Mouse (Mus musculus): ENCODE measurements around the gene Defb22. TPM values are rescaled to one million over a fixed set of nuclear protein-coding genes. Genes with fewer than 3 reads are reported as not detected.

The Defb22 gene
- total RNA-seq (2021), result not detected
- long read RNA-seq, experiment 1, result 0 reads
- long read RNA-seq, experiment 2, result 0 reads

DNA sequence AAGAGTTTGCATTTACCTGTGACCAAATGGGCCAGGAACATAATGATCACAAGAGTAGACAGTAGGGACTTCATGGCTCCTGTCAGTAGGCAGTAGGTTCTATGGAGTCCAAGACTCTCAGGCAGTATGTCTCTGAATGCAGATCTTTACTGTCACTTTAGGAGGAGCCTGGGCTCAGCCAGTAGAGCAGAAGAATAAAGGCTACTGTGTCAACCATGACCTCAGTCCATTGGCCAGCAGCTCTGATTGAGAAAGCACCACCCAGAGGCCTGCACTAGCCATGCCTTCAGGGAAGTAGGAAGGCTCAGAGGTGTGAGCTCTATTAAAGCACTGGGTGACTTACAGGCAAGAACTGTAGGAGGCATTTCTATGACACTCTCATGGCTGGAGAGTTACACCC, at the start of gene Defb22:
Gene Defb22 (minus strand): TSS at position 101 of the 400 bp plus-strand sequence.
- DNase-seq, result no peak

- no peak for DNase-seq
Measured at GRCm38 (mm10) chr2:152517981-152518380, 28.0 kb upstream of the Defb22 start, which contains the start of gene Defb28. Gene Defb28, plus strand, starts transcription at chr2:152518255.

- DNase-seq, result no peak
Measured at GRCm38 (mm10) chr2:152516084-152516483, 26.1 kb upstream of the Defb22 start.

DNA sequence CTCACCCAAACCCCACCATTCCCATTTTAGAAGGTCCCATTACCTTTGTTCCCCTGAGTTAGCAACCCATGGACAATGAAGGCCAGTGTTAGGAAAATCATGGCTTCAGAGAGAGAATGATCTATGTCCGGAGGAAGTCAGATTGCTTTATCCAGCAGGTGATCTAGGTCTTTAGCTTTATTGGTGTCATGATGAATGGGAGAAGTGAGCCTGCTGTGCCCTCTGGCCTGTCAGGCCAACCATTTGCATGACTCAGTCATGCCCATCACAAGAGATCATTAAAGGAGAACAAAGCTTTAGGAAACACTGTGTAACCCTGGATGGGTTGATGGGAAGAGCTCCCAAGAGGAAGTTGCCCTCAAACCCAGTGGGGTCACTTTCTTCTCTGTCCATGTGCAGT, 21.7 kb upstream of the Defb22 start, which contains the start of gene Defb26:
Gene Defb26 (minus strand): TSS at position 101 of the 400 bp plus-strand sequence.
- no peak for DNase-seq

DNA sequence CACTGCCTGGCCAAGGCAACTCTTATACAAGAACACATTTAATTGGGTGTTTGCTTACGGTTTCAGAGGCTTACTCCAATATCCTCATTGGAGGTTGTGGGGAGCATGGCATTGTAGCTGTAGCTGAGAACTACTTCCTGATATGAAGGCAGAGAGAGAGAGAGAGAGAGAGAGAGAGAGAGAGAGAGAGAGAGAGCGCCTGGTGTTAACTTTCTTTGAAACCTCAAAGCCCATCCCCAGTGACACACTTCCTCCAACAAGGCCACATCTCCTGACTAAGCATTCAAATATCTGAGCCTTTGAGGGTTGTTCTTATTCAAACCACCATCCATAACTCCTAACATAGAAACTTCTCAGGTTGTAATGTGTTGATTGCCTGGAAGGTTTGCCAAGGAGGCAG, 14.0 kb upstream of the Defb22 start:
- no peak for DNase-seq

DNA sequence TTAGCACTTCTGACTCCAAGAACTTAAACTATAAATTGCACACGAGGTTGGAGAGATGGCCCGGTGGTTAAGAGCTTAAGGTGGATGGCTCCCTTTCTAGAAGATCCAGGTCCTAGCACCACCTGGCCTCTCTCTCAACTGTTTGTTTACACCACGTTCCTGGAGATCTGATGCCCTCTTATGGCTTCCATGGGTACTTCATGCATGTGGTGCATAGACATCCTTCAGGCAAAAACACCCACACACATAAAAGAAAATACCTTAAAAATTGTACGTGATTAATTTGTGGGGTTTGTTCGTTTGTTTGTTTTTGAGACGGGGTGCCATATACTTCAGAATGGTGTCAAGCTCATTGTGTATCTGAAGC, 10.9 kb upstream of the Defb22 start:
- no peak for DNase-seq

GRCm38 (mm10) chr2:152500204-152500862, 10.4 kb upstream of the Defb22 start:
- no peak for DNase-seq

DNA sequence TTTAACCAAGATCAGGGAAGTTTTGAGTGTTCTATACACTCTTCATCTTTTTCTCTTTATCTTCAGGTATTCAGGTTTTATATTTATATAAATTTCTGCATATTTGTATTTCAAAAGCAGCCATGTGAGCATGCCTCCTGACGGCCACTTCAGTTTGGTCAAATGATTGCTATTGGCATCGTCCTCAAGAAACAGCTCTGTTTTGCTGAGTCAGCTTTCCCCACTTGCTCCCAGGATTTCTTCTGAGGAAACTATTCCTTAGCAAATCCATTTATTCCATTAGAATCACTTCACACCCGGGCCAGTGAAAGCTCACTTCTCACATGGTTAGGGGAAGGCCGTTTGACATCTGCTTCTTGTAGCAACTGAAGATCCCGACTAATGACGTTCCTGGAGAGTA, 8.1 kb upstream of the Defb22 start:
- no peak for DNase-seq

DNA sequence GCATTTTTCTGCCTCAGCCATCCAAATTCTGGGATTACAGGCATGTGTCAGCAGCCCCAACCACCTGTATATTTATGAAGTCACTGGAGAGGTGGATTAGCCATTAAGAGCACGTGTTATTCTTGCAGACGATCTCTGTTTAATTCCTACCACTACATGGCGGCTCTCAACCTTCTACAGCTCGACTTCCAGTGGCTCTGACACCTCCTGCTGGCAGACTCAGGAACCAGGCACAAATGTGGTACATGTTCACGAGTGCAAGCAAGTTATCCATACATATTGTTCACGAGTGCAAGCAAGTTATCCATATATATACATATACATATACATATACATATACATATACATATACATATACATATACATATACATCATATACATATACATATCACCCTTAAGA, 3.2 kb upstream of the Defb22 start:
- no peak for DNase-seq

DNA sequence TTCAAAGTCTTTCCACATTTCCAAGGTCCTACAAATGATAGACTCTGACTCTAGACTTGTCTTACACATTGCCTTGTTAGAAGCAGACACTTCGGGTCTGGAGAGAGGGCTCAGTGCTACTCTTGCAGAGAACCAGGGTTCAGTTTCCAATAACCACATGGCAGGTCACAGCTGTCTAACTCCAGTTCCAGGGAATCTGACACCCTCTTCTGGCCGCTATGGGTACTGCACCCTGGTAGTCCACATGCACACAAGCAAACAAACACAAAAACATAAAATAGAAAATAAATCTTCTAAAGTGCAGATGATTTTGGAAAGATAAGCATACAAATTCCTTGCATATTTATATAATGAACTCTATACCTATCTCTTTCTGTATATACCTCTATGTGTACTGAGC, 2.9 kb downstream of the Defb22 start:
- no peak for DNase-seq

- DNase-seq, result no peak
Measured at GRCm38 (mm10) chr2:152481726-152482125, 8.2 kb downstream of the Defb22 start.

GRCm38 (mm10) chr2:152480881-152481280, 9.1 kb downstream of the Defb22 start:
- DNase-seq, result no peak

DNA sequence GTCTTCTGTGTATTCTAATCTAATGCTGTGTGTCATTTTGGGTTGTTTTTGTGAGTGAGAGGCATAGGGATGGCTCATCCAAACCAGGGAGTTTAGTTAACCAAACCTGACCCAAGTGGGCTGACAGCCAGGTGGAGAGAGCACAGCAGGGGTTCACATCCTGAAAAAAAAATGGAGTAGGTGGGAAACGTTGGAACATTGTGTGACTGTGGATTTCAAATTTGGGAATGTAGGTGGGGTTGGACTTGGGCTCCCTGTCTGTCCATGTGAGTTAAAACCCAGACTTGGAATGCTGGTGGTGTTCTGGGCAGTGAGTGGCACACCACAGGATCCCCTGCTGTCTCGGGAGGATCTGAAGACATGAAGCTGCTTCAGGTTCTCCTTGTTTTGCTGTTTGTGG, 13.2 kb downstream of the Defb22 start, which contains the start of gene Defb20:
Gene Defb20 (plus strand): TSS at position 301 of the 400 bp plus-strand sequence.
- DNase-seq, result no peak

DNA sequence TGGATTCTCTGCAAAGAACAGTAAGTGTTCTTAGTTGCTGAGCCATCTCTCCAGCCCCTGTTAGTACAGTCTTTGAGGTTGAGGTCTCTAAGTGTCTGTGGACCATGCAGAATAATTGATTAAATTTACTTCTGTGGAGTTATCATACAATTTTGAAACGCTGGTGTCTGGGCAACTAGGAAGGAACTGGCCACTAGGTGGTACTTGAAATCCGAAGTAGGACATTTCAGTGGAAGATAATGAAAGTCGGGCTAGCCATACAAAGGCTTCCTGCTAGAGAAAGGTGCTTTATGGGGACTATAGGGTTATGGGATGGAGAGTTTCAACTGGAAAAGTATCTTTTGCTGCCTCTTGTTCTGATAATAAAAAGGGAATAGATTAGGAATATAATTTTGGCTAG, 17.5 kb downstream of the Defb22 start:
- DNase-seq, result no peak

DNA sequence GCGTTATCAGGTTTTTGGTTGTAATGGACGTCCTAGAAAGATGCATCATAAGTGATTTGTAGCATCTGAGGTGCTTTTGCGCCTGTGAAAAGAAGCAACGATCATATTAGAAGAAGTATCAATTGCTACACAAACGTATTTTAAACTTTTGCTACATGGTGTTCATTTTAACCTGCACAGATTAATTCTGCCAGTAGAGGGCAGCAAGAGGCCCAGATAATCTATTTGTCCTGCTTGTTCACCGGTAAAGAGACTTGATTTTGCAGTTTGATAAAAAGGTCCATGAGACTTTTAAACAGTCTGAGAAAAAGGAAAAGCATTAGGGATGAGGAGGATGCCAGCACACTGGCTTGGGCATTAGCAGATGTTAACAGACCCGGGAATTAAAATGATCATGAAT, 19.0 kb downstream of the Defb22 start:
- DNase-seq, result no peak

DNA sequence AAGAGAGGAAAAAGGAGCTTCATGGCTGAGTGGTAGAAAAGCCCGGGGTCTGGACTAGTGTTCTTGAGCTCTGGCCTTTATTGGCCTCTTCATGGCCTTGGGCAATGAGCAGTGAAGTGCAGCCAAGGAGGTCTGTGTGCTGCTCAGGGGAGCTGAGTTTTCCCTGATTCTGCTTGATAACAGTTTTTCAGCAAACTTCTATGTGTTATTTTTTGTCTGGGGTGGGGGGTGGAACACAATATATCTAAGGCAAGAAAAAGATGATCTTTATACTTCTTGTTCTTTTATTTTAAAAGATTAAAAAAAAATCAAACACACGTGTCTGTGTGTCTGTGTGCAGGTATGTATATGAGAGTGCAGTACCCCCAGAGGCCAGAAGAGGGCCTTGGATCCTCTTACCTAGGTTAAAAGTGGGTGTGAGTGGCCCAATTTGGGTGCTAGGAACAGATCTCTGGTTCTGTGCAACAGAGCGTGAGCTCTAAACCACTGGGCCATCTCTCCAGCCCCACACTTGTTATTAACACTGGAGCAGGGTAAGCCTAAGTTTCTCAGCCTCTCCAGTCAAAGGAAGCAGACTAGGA, 25.3 kb downstream of the Defb22 start, which contains the start of gene Defb23:
Gene Defb23 (minus strand): TSS at position 51 of the 581 bp plus-strand sequence.
- DNase-seq, result no peak

DNA sequence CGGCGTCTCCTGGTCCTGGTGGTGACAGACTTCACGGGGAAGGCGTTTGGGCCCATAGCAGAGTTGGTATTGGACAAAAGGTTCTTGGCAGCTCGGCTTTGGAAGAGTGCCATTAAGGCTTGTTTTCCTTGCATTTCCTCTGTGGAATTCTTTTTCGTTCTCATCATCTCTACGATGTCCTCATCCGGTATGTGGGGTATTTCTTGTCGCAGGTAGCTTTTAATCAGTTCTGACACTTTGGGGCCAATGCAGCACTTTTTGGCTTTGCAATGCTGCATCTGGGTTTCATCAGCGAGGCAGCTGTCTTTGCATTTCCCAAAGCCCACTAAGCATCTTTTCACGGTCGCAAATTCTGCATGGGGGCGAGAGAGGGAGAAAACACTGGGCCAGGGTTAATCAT, 30.7 kb downstream of the Defb22 start:
- DNase-seq, result no peak

DNA sequence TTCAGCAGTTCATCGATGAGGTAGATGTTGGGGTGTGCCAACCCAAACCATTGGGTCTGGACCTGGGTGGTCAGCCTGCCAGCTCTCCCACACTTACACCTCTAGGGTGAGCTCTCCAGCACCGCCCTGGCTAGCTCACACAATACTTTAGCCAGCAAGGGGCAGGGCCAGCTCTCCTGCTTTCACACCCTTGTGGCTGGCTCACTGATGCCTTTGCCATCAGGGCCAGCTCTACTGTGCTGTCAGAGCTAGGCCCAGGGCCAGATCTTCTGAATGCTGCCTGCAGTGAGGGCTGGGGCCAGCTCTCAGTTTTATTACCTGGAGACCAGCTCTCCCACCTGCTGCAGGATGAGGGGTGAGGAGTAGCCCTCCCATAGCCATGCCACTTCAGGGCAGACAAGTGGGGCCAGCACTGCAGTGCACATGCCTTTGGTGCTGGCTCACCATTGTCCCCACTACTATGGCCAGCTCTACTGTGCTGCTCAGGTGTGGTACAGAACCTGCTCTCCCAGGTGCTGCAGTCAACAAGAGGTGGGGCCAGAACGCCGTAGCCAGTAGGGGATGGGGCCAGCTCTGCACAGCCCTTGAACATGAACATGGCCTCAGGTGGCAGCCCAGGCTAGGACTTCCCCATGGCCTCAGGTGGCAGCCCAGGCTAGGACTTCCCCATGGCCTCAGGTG, 37.7 kb downstream of the Defb22 start:
- peak; percentile 39 for DNase-seq

- no peak for DNase-seq
Measured at GRCm38 (mm10) chr2:152450241-152450640, 39.7 kb downstream of the Defb22 start.

DNA sequence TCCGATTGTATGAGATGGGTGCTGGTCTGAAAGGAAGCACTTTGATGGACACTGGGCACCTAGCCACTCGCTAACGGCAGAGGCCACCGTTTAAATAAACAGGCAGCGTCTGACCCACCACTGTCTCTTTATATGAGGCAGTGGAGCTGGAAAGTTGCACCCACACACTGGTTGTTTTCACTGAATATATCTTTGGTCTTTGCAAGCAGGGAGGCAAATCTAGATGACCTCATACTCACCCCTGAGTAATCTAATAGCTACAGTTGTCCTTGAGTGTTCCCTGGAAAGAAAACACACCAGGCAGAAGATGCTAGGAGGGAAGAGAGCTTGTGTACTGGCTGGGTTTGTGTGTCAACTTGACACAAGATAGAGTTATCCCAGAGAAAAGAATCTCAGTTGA, 42.5 kb downstream of the Defb22 start:
- DNase-seq, result no peak

GRCm38 (mm10) chr2:152446642-152447041, 43.3 kb downstream of the Defb22 start:
- DNase-seq, result no peak

DNA sequence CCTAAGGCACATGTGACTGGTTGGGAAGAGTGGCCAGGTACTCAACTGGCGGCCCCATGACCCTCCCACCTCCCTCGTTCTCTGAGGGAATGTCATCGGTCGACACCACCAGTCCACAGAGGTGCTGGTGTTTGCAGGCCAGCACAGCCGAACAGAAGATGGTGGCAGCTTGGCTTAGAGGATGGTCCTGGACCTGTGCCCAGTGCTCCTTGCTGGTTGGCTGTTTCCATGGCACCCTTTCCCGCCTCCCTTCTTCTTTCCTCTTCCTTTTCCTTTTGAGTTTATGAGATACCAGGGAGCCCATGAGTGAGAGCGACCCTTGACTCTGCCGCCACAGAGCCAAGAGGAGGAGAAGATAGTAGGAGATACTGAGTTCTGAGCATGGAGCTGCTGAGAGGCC, 46.7 kb downstream of the Defb22 start:
- DNase-seq, result no peak

- no peak for DNase-seq
Measured at GRCm38 (mm10) chr2:152442322-152442721, 47.6 kb downstream of the Defb22 start.

Measured in gastrocnemius, postnatal 25 days (tissue).